Mouse (Mus musculus): Measurements from ENCODE around the gene Ephb4. TPM values are rescaled to one million over a fixed set of nuclear protein-coding genes. Genes with fewer than 3 reads are reported as not detected.

Gene Ephb4
- total and polyA plus RNA-seq, 3 experiments: 0.05 to 0.07 TPM; not detected in 1

DNA sequence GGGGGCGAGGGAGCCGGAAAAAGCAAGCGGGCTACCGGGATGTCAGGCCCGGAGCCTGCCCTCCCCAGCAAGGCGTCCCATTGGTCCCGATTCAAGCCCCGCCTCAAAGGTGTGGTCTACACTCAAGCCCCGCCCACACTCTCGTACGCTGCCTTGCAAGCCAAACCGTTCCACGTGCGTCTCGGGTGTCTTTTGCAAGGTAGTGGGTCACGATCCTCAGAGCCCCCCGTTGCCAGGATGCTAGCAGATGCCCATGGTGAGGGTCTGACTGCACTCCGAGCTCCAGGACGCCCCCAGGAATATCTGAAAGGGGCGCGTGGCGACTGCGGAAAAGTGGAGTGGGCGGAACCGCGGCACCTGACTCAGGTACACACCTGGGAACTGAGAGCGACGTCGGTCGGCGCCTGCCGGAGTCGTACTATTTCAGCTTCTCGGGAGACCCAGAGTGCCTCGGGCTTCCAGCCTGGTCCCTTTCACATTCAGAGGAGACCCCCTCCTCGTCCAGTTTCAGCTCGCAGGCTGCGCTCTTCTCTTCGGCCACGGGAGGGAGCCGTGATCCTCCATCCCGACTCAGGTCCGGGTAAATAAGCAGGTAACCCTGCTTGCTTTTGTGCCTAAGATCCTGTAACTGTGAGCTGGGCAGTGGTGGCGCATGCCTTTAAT is 16.3 kb upstream of the Ephb4 start, which contains the start of gene Slc12a9:
Gene Slc12a9, minus strand, starts transcription at position 86 of the 663 bp plus-strand sequence.
- Histone ChIP-seq H3K36me3 (replicated peaks) (no peaks in the 10 kb centered on the region), H3K4me1 (ENCODE audit: insufficient read depth, low read depth, low read length) (peaks cover 33% of the 10 kb centered on the region)
- ATAC-seq (ENCODE audit: extremely low read depth, insufficient number of reproducible peaks, low FRiP score, poor library complexity, severe bottlenecking): peak; percentile 83

DNA sequence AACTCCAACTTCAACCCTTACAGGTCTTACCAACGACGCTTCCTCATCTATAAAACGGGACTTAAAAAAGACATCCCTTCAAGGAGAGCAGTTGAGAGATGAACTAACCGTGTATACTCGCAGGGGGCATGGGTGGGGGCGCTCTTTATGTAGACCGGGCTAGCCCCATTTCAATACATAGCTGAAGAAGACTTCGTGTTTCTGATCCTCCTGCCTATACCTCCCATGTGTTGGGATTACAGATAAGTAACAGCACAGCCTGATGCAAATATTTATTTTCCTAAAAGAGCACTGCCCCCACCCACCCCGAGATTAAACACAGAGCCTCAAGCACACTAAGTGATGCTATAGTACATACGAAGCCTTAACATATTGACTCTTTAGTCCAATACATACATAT is 15.6 kb upstream of the Ephb4 start:
- TF ChIP-seq POLR2AphosphoS5 (IDR thresholded peaks at IDR 0.05; ENCODE audit: insufficient replicate concordance, low read depth, low read length): no peak
- H3K9me3 ChIP-seq (replicated peaks): no peaks in the 10 kb centered on the region
- ATAC-seq (ENCODE audit: extremely low read depth, insufficient number of reproducible peaks, low FRiP score, poor library complexity, severe bottlenecking): no peak
- peaks cover 40% of the 10 kb centered on the region for H3K4me1 ChIP-seq (ENCODE audit: insufficient read depth, low read depth, low read length)
- DNase-seq (ENCODE audit: low spot score): no peak
- no peaks in the 10 kb centered on the region for H3K36me3 ChIP-seq (replicated peaks)
- no peak overlapping the region for H3K4me3 ChIP-seq (ENCODE audit: low read depth, low read length)
- H3K27me3 ChIP-seq (ENCODE audit: insufficient read depth, low read length): peaks cover 64% of the 10 kb centered on the region

More for the DNA sequence above, 16.3 kb upstream of the Ephb4 start, which contains the start of gene Slc12a9:
- H3K27me3 ChIP-seq (ENCODE audit: insufficient read depth, low read length): peaks cover 64% of the 10 kb centered on the region
- H3K9me3 ChIP-seq (replicated peaks): no peaks in the 10 kb centered on the region
- H3K4me3 ChIP-seq (ENCODE audit: low read depth, low read length): peak within 1 kb of the TSS; percentile 73
- TF ChIP-seq GATA2 (IDR thresholded peaks at IDR 0.05; ENCODE audit: borderline replicate concordance, low read depth, low read length): no peak
- no peak for TF ChIP-seq POLR2AphosphoS5 (IDR thresholded peaks at IDR 0.05; ENCODE audit: insufficient replicate concordance, low read depth, low read length)
- TF ChIP-seq TAL1 (conservative IDR thresholded peaks at IDR 0.05; ENCODE audit: low read depth, low read length): no peak
- no peak for TF ChIP-seq GATA1 (IDR thresholded peaks at IDR 0.05; ENCODE audit: borderline replicate concordance, low read length)
- TF ChIP-seq CTCF (IDR thresholded peaks at IDR 0.05; ENCODE audit: low read depth, low read length): peak; percentile 54; the same call in 1 of the 2 replicates
- peak; percentile 85 for DNase-seq (ENCODE audit: low spot score)

DNA sequence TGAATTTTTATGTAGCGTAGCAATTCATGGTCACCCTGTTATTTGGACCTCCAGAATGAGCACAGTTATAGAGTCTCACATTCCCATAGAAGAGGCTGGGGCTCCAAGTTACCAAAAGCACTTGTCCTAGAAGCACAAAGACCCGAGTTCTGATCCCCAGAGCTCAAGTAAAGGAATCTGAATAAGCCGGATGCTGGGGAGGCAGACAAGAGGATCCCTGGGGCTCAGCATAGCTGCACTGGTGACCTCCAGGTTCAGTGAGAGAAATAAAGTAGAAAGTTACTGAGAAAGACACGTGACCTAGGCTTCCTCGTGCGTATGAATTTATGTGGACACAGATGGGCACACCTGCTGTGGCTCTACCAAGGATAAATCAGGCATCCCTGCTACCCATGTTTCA is 14.8 kb upstream of the Ephb4 start:
- Histone ChIP-seq H3K36me3 (replicated peaks) (no peaks in the 10 kb centered on the region), H3K9me3 (replicated peaks) (no peaks in the 10 kb centered on the region), H3K4me1 (ENCODE audit: insufficient read depth, low read depth, low read length) (peaks cover 46% of the 10 kb centered on the region), H3K27me3 (ENCODE audit: insufficient read depth, low read length) (peaks cover 67% of the 10 kb centered on the region), H3K4me3 (ENCODE audit: low read depth, low read length) (no peak overlapping the region)
- no peak for TF ChIP-seq GATA1 (IDR thresholded peaks at IDR 0.05; ENCODE audit: borderline replicate concordance, low read length)
- TF ChIP-seq POLR2AphosphoS5 (IDR thresholded peaks at IDR 0.05; ENCODE audit: insufficient replicate concordance, low read depth, low read length): no peak
- no peak for TF ChIP-seq GATA2 (IDR thresholded peaks at IDR 0.05; ENCODE audit: borderline replicate concordance, low read depth, low read length)
- no peak for TF ChIP-seq TAL1 (conservative IDR thresholded peaks at IDR 0.05; ENCODE audit: low read depth, low read length)
- TF ChIP-seq CTCF (IDR thresholded peaks at IDR 0.05; ENCODE audit: low read depth, low read length): no peak
- no peak for ATAC-seq (ENCODE audit: extremely low read depth, insufficient number of reproducible peaks, low FRiP score, poor library complexity, severe bottlenecking)
- no peak for DNase-seq (ENCODE audit: low spot score)

DNA sequence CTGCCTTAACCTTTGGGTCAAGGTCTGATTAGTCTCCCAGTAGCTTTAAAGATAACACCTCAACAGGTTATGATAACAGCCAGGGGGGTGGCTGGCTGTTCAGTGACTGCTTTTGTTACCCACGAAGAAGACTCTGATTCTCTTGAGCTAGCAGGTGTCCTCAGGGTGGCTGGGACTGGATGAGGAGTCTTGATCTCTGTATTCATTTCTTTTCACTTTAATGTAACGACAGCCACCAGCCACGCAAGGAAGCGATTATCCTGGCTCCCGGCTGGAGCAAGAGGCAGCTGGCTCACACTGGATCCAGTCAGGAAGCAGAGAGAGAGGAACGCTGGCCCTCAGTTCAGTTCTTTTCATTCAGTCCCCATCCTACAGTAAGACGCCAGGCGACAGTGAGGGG is 12.7 kb upstream of the Ephb4 start:
- no peak for DNase-seq (ENCODE audit: low spot score)
- no peak for TF ChIP-seq TAL1 (conservative IDR thresholded peaks at IDR 0.05; ENCODE audit: low read depth, low read length)
- TF ChIP-seq GATA1 (IDR thresholded peaks at IDR 0.05; ENCODE audit: borderline replicate concordance, low read length): no peak
- TF ChIP-seq CTCF (IDR thresholded peaks at IDR 0.05; ENCODE audit: low read depth, low read length): no peak
- no peak for TF ChIP-seq POLR2AphosphoS5 (IDR thresholded peaks at IDR 0.05; ENCODE audit: insufficient replicate concordance, low read depth, low read length)
- TF ChIP-seq GATA2 (IDR thresholded peaks at IDR 0.05; ENCODE audit: borderline replicate concordance, low read depth, low read length): no peak
- H3K4me3 ChIP-seq (ENCODE audit: low read depth, low read length): no peak overlapping the region
- H3K27me3 ChIP-seq (ENCODE audit: insufficient read depth, low read length): peaks cover 60% of the 10 kb centered on the region
- no peak for ATAC-seq (ENCODE audit: extremely low read depth, insufficient number of reproducible peaks, low FRiP score, poor library complexity, severe bottlenecking)
- no peaks in the 10 kb centered on the region for H3K36me3 ChIP-seq (replicated peaks)
- H3K4me1 ChIP-seq (ENCODE audit: insufficient read depth, low read depth, low read length): peaks cover 43% of the 10 kb centered on the region
- H3K9me3 ChIP-seq (replicated peaks): no peaks in the 10 kb centered on the region

DNA sequence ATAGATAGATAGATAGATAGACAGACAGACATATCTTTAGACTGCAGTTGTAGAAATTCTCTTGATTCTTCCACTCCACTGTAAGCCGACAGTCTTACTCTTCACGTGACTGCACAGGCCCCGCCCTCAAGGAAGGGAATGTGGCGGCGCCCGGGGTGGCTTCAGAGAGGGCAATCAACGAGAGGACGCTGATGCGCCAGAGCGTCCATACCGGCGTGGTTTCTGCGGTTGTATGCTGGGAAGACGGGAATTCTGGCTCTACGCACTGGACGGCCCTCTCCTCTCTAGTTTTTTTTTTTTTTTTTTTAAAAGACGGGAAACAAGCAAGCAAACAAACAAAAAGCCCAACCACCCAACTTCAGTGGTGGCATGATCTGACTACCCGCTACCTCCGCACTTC is 11.7 kb upstream of the Ephb4 start:
- Histone ChIP-seq H3K9me3 (replicated peaks) (no peaks in the 10 kb centered on the region), H3K36me3 (replicated peaks) (no peaks in the 10 kb centered on the region), H3K4me3 (ENCODE audit: low read depth, low read length) (peak overlapping the region; percentile 47; the same call in 1 of the 2 replicates), H3K27me3 (ENCODE audit: insufficient read depth, low read length) (peaks cover 50% of the 10 kb centered on the region), H3K4me1 (ENCODE audit: insufficient read depth, low read depth, low read length) (peaks cover 32% of the 10 kb centered on the region)
- ATAC-seq (ENCODE audit: extremely low read depth, insufficient number of reproducible peaks, low FRiP score, poor library complexity, severe bottlenecking) (no peak), DNase-seq (ENCODE audit: low spot score) (no peak)
- TF ChIP-seq POLR2AphosphoS5 (IDR thresholded peaks at IDR 0.05; ENCODE audit: insufficient replicate concordance, low read depth, low read length) (no peak), TAL1 (conservative IDR thresholded peaks at IDR 0.05; ENCODE audit: low read depth, low read length) (no peak), GATA2 (IDR thresholded peaks at IDR 0.05; ENCODE audit: borderline replicate concordance, low read depth, low read length) (no peak), GATA1 (IDR thresholded peaks at IDR 0.05; ENCODE audit: borderline replicate concordance, low read length) (no peak), CTCF (IDR thresholded peaks at IDR 0.05; ENCODE audit: low read depth, low read length) (no peak)

DNA sequence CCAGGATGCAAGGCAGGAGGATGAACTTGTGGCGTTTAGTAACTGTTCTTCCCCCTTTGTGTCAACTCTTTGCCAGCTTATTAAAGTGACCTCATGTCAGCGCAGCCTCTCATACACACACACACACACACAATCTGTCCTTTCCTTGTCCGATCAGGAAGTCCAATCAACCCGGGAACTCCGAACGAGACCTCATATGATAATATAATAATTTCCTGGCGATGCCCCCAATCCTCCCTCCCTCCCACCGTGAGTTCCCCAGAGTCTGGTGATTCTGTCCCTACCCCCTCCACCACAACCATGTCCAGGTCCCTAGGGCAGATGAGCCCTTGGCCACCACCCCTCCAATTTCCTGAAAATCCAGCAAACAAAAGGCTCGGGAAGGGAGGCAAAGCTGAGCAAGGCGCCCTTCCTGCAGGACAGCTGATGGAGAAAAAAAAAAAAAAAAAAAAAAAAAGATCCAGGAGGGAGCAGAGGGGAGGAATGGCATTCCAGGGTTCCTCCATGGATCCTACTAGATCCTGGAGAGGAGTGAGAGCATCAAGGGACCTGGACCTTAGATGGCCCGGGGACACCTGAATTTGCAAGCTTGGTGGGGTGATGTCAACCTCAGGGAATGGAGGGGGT is 11.1 kb upstream of the Ephb4 start:
- Histone ChIP-seq H3K4me1 (ENCODE audit: insufficient read depth, low read depth, low read length) (peaks cover 27% of the 10 kb centered on the region), H3K36me3 (replicated peaks) (no peaks in the 10 kb centered on the region), H3K9me3 (replicated peaks) (no peaks in the 10 kb centered on the region), H3K4me3 (ENCODE audit: low read depth, low read length) (peak overlapping the region; percentile 47; the same call in 1 of the 2 replicates), H3K27me3 (ENCODE audit: insufficient read depth, low read length) (peaks cover 45% of the 10 kb centered on the region)
- ATAC-seq (ENCODE audit: extremely low read depth, insufficient number of reproducible peaks, low FRiP score, poor library complexity, severe bottlenecking) (no peak), DNase-seq (ENCODE audit: low spot score) (no peak)
- TF ChIP-seq GATA2 (IDR thresholded peaks at IDR 0.05; ENCODE audit: borderline replicate concordance, low read depth, low read length) (no peak), GATA1 (IDR thresholded peaks at IDR 0.05; ENCODE audit: borderline replicate concordance, low read length) (no peak), CTCF (IDR thresholded peaks at IDR 0.05; ENCODE audit: low read depth, low read length) (no peak), POLR2AphosphoS5 (IDR thresholded peaks at IDR 0.05; ENCODE audit: insufficient replicate concordance, low read depth, low read length) (no peak), TAL1 (conservative IDR thresholded peaks at IDR 0.05; ENCODE audit: low read depth, low read length) (no peak)

All from G1E (cell line).